Mouse (Mus musculus) cerebellum, adult 11 months (tissue): Measurements from ENCODE around the gene B3glct.
A peak's percentile ranks its signal among the peaks of the same experiment; 100 is the strongest.

Experiments used
- DNase-seq: peaks from one replicate; pipeline ENCODE4 v3.0.0; 2022

Gene B3glct

DNA sequence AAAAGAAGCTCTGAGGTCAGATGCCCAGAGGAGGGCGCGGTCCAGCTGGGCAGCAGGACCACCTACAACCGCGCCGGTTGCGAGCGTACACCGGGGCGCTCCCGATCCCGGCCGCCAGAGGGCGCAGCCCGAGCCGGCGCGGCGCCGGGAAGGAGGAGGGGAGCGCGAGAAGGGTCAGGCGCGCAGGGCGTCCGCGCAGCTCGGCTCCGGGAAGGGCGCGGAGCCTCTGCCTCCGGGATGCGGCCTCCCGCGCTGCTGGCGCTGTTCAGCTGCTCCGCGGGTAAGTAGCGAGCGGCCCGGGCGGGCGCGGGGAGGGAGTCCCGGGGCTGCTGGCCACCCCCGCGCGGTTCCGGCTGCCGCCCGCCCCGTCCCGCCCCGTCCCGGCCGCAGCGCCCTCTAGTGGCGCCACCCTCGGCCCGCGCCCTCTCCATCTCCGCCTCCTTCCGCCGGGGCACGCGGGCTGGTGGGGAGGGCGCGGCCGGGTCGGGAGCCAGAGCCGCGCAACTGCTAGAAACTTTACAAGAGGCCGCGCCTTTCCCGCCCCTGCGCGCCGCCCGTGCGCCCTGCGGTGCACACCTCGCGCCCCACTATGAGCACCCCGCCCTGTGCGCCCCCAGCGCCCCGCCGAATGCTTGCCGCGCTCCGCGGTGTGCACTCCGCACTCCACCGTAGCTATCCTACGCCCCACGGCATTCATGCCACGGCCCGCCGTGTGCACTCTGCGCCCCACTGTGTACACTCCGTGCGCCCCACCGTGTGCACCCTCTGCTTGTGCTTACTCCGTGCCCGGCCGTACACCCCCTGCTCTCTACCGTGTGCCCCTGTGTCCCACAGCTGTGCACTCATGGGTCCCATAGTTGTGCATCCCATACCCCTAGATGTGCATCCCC, at the start of gene B3glct:
B3glct (plus strand) TSS at position 131 of the 890 bp plus-strand sequence.
- peak; percentile 76 for DNase-seq

DNA sequence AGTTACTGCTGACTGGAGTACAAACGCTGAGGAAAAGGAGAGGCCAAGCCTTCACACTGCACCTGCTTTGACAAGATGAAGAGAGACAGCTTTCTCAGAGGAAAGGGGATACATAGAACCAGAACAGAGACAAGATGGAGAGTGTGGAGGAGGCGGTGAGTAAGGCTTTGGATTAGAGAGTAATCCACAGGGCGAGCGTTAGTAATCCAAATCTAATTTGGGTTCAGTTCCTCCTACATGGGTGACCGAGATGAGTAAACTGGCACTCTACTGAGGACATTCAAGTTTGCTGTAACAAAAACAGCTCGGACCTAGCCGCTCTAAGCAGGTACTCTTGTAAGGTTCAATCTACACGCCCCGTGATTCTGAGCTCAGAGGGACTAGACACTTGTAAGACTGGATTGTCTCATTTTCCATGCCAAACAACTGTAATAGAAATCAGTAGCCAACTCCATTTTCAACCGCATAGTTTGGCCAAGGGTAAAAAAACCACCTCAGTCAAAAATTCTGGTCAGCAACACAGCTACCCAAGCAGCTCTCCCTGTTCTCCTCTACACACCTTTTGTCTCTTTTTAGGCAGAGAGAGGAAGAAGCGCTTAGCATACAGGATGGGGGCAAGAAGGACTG, 43.5 kb upstream of the B3glct start:
- DNase-seq, result no peak

DNA sequence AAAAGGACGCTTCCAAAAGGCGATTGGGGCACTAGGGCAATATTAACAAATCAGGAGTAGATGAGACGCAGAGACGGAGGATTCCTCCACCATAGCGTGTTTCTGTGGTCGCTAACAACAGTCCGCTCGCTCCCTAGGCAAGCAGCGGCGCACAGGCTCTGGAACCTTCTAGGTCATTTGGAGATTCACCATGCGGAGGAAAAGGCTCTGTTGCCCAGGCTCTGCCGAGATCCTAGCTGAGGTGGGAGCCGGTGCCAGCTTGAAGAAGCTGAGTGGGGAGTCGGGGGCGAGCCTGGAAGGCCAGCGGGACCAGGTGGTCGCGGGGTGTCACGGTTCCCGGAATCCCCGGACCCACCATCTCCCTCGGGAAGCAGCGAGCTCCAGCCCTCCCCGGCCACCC, 42.5 kb upstream of the B3glct start:
- DNase-seq, result no peak

DNA sequence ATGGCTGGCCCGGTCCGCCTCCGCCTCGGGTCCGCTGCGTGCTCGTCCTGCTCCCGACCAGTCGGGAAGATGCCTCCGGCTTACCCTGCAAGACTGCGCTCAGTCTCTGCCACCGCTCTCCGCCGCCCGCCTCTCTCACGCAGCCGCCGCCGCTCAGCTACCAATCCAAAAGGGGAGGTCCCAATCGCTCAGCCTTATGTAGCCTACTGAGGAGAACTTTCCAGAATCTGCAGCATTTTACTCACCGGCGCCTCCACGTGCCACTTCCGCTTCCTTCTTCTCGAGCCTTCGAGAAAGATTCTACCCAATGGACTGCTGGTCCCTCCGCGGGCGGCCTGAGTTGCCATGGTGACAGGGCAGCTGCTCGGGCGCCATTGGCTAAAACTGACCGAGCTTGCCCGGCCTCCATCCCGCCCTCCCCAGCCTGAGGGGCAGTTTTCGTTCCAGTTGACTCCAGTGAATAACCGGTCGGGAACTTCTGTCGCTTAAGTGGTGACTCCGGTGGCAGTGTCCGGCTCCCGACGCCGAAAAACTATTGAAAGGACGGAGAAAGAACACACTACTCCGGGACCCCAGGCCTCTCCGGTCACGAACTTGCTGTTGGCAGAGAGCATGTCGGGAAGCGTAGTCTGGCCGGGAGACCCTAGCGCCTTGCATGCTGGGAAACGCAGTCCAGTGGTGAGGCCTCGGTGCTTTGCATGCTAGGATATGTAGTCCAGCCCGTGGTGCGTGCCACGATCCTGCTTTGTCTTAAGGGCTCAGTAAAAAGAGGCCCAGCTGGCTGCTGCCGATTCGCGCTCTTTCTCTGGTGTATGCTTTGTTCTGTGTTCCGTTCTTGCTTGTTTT, 41.7 kb upstream of the B3glct start, which contains the start of gene Hsph1:
Hsph1 (minus strand) TSS at position 302 of the 846 bp plus-strand sequence.
- peak; percentile 99 for DNase-seq

DNA sequence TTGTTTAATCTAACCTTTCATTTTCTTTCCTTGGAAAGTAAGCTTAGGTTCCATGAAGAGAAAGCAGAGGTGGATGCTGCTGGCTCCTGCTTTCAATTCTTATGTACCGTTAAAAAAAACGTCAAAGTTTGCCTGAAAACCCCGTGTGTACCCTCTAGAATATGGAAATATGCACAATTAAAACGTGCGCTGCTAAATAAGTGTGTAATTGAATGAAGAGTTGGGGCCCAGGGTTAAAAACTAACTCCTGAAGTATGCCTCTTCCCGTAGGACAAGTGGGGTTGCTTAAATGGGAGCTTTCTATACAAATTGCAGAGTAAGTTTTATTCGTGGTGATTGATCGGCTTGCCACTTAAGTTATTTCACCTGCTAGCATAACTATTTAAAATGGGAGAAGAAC, 40.7 kb upstream of the B3glct start:
- no peak for DNase-seq

DNA sequence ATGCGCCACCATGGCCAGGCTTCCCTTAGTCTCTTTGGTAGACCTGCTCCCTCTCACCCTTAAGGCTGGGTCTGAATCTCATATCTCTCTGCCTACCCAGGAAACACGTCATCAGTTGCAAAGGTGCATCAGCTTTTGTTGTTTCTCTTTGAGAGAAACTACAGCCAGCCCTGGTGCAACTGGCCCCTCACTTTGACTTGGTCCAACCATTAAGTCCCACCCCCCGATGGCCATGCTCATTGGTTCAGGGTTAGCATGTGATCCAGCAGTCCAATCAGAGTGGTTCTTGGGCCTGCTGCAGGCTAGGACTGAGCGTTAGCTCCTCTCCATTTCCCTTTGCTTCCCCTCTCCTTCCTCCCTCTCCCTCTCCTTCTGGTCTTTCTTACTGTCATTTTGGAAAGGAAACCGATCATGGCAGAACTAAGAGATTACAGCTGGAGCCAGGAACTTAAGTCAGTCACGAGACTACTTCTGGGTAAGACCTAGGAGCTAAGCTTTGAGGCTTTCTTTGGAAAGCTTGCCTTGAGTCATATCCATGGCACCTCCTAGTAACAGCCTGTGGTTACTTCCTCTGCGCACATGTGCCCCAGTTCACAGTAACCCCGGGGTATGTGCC, 36.6 kb upstream of the B3glct start:
- DNase-seq, result no peak

DNA sequence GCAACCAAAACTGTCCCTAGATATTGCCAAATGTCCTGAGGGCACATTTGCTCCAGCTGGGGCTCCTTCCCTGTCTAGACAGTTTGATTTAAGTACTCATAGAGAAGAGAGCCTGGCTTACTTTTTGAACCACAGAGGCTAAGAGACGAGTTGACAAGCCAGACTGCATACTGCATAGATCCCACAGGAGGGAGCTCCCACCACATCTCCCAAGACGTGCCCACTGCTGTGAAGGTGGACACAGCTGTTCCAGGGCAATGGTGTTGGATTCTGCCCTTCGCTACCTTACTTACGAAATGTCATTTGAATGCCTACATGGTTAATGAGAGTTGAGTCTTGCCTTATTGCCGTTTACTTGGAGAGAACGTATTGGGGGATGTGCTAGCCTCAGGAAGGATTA, 35.7 kb upstream of the B3glct start:
- no peak for DNase-seq

DNA sequence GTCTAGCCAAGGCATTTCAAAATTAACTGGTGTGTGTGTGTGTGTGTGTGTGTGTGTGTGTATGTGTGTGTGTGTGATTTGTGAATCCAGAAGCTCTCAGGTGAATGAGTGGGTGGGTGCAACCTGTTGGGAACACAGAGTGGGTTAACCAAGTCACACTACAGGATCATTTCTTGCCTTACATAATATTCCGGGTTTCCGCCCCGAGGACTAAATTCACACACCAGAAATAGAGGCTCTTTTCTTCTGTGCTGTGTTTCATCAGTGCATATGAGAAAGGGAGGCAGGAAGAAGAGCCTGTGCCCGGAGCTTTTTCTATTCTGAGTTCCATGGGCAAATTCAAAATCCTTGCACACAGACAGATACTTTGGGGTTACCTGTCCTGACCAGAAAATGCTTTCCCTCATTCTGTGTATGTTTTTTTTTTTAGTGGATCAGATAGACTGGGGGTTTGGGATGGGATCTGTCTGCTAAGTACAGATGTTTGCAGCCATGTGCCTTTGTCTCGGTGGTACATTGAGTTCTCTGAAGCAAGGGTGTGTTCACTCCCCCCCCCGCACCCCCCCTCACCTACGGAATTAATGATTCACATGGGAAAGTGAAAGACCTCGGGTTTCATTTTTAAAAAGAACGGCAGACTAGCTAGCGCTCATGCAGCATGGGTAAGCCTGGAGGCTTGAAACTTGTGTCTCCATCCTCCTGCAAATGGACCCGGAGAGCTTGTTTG, 35.1 kb upstream of the B3glct start:
- DNase-seq, result no peak

DNA sequence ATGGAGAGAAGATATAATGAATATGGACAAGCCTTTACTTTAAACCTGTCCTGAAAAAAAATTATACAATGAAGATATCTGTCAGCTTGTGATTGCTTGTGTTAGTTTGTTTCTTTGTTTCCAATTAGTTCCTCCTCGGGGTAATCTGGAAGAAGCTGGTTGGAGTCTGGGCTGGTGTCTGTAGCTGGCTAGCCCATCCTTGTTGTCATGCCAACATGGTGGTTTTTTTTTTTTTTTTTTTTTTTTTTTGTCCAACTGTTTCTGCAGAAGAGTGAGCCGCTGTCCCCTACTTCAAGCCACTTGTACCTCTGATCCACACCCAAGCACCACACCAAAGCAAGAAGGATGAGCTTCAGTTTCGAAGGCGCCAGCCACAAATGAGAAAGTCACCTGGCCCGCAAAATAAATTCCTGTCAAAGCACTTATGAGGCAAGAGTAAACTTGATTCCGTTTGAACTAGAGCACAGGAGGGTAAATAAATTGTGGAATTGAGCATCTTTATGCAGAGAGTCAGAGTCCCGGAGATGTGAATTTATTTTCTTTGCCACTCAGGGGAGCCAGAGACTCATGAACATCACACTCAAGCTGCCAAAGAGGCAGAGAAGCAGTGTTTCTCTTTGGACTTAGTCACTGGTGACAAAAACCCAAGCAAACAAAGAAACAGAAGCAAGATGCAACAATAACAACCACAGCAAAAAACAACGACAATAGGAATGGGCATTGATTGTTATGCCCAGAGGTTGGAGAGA, 30.5 kb upstream of the B3glct start:
- DNase-seq, result no peak

DNA sequence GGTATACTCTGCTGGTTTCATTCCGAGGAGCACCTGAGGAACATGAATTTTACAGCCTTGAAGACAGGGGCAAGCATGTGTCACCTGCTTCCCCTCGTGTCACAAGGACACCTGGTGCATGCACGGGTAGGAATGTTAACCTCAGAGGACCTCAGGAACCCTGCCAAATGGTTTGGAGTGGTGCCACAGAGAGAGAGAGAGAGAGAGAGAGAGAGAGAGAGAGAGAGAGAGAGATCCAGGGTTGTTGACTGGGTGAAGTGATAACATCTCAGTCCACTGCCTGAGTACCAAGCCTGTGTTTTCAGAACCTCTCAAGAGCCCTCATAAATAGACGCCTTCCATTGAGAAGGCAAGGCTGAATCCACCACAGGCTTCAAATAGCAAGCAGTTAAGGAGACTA, 29.8 kb upstream of the B3glct start:
- DNase-seq, result no peak

DNA sequence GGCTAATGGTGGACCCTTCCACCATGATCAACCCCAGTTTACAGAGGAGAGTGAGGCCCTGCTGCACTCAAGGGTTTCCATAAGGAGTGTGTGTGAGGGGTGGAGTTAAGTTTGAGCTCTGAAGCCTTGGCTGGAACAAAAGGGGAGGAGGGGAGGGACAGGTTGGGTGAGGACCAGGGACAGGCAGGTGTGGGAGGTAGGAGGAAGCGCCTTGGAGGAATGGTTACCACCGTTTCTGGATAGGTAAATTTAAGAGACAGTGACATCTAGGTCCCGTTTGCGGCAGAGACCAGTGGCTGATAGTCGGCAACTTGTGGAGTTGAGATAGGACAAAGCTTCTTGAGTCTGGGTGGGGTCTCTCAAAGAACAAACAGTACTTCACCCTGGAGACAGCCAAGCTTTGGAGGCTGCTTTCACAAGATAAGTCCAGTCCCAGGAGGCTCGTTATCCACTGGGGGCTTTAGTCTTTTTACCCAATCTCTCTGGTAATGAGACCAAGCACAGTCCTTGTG, 29.1 kb upstream of the B3glct start:
- DNase-seq, result no peak

DNA sequence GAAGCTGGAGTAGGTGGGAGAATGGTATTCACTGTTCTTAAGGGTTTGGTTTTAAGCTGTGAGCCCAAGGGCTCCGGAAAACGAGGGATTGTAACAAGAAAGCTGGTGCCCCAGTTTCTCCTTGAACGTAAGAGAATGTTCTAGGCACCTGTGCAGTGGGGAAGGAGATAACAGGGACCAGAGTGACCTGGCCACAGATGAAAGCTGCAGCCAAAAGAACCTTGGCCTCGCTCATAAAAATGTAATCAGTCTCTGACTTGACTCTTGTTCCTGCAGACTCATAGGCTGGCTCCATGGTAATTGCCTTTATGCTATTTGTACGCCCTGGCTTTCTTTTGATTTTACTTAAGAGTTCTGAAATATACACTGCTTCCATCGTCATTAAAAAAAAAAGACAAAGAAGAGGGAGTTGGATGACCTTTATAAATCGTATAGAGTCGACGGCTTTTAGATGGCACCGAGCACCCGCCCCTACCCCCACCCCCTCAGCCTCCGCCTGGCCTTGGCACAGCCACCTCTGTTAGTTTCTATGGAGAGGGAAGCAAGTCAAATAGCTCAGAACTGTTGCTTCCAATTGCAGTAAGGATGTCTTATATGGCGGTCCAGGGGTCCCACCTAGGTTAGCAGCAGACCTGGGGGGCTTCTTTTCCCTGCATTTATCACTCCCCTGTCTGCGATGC, 28.4 kb upstream of the B3glct start:
- no peak for DNase-seq

DNA sequence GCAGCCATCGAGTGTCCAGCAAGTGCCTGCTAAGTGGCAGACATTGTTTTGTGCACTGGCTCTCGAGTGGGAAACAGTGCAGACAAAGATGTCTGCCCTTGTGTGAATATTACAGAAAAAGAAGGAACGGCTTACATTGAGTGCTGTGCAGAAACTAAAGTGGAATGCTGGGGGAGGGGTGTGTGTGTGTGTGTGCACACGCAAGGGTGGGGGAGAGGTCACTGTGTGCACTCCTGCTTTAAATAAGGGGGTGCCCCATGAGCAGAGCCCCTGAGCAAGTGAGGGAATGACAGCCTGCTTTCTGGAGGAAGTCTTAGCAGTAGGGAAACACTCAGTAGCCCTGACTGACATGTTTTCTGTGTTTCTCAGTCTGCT, 27.9 kb upstream of the B3glct start:
- DNase-seq, result no peak

DNA sequence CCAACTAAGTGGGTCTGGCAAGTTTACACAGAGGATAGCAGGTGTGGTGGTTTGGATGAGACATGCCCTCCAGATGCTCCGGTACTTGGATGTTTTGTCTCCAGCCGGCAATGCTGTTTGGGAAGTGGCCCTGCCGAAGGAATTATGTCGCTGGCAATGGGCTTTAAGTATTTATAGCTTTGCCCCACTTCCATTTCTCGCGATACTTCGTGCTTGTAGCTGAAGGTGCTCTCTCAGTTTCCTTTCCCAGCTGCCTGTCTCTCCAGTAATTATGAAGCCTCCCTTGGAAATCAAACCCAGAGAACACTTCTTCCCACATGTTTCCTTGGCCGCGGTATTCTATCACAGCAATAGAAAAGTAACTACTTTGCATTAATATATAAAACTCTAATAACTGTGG, 22.4 kb upstream of the B3glct start:
- DNase-seq, result no peak

DNA sequence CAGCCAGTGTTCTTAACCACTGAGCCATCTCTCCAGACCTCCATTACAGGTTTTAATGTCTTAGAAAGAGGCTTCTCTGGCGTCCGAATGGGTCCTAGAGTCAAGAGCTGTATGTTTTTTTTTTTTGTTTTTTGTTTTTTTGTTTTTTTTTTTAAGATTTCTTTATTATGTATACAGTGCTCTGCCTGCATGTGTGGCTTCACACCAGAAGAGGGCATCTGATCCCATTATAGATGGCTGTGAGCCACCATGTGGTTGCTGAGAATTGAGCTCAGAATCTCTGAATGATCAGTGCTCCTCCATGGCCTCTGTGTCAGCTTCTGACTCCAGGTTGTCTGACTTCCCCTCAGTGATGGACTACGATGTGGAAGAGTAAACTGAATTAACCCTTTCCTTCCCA, 20.0 kb upstream of the B3glct start:
- DNase-seq, result no peak

DNA sequence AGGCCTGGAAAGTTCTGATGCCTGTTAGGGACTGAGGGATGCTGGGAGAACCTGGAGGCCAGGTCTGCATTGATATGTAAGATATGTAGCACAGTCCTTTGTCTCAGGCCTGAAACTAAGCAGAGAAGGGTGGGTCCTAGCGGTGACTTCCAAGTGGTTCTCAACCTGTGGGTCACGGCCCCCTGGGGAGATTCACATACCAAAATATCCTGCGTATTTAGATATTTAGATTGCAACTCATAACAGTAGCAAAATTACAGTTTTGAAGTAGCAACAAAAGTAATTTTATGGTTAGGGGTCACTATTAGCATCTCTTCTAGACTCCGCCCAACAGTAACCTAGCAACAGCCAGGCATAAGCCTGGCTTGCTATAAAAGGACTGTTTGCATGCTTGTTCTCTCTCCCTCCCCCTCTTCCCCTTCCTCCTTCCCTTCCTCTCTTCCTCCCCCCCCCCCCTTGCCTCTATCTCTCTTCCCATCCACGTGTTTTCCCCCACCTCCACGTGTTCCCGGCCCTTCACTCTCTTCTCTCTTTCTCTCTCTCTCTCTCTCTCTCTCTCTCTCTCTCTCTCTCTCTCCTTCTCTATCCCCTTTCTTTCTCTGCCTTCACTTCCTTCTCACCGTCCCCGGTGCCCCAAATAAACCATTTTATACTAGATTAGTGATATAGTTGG, 19.2 kb upstream of the B3glct start:
- DNase-seq, result no peak

DNA sequence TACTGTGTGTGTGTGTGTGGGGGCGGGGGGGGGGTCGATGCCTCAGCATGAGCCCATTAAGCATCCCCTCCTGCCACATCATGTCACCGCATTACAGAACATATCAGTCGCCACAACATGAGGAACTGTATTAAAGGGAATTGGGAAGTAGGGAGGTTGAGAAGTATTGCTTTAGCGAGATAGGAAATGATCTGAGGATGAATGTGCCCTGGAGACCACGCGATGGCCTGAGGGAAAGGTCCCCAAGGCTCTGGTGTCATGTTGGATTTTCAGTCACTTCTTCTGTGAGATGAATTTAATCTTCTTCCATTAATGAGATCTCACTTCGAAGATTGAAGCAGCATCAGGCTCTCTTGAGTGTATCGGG, 18.6 kb upstream of the B3glct start:
- no peak for DNase-seq

DNA sequence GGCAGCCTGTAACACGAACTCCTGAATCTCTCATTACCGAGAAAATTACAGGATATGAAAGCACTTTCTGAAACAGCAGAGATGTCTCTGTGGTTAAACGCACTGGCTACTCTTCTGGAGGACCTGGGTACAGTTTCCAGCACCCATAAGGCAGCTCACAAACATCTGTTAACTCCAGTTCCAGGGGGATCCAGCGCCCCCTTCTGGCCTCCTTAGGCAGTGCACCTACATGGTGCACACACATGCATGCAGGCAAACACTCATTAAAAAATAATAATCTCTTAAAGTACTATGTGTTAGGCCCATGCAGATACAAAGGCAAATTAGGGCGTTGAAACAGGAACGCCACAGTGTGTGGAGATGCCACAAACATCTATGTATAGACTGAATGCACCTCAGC, 16.6 kb upstream of the B3glct start:
- no peak for DNase-seq

DNA sequence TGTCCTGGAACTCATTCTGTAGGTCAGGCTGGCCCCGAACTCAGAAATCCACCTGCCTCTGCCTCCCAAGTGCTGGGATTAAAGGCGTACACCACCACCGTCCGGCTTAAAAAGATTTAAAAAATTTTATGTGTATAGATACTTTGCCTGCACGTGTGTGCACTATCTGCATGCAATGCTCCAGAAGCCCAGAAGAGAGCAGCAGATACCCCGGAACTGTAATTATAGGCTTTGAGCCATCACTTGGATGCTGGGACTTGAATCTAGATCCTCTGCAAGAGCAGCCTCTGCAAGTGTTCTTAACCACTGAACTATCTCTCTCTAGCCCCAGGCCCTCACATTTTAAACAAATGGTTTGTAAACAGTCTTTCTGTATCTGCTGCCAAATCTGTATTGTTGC, 15.1 kb upstream of the B3glct start:
- no peak for DNase-seq

DNA sequence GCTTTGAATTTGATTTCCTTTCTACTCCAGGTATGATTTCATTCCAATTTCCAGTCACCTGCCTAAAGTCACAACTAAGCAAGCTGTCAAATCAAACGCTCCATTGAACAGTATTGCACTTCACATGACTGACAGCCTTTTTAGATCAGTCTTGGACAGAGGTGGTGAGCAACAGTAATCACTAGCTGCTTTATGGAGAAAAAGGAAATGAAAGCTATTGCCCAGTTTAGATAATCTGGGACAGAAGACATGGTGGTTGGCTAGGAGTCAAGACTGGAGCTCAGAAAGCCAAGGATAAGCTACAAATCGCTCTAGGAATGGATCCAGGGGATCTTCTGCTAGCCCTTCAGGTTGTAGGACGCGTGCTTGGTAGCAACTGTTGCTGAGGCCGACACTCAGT, 14.6 kb upstream of the B3glct start:
- no peak for DNase-seq
